Mouse (Mus musculus) G1E (cell line): ENCODE measurements at regions not wholly inside any gene's neighbourhood (a gene's known extent, or its start where the extent isn't known, plus 50 kb on each side); places are given as distances from the start of the nearest gene placed in this dataset.

Source experiments
- CTCF ChIP-seq: IDR thresholded peaks from 2 replicates; pipeline ENCODE4 v1.5.1; 2012; ENCODE audit warnings: low read depth, low read length, inconsistent platforms, mixed read lengths
- GATA1 ChIP-seq: IDR thresholded peaks from 2 replicates; pipeline ENCODE4 v1.6.1; 2012; ENCODE audit warnings: borderline replicate concordance, low read length, inconsistent platforms, mixed read lengths
- TAL1 ChIP-seq: conservative IDR thresholded peaks from 2 replicates; pipeline ENCODE4 v1.6.1; 2012; ENCODE audit warnings: low read depth, low read length, inconsistent platforms, mixed read lengths

DNA sequence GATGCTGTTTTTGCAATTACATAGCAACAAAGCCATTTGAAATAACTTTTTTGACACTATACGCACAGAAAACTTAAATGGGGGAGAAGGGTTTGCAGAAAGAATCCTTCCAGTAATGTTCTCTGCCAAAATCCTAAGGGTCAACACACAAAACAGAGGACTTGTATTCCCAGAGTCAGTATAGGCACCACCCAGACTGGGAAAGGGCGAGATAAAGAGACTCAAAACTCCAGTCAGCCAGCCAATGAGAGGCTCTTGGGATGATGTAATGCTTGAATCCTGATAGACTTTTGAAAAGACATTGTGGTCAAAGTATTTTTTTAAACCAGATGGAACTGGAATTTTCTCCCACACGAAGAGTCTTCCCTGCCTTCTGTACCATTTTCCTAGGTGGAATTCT is 175.9 kb downstream of the Lmo4 start:
- no peak for TF ChIP-seq CTCF
- TF ChIP-seq TAL1 = no peak
- no peak for TF ChIP-seq GATA1
